Mouse (Mus musculus) embryonic facial prominence, embryonic 11.5 days (tissue): ENCODE measurements around the gene Skap1. TPM values are rescaled to one million over a fixed set of nuclear protein-coding genes. Genes with fewer than 3 reads are reported as not detected.
A peak's percentile ranks its signal among the peaks of the same experiment; 100 is the strongest.

Source experiments
- ATAC-seq: fragments of 200-750 bp; cut with Nextera tagmentation; replicated peaks from 2 replicates; pipeline ENCODE4 v1.8.0; 2017; ENCODE audit warnings: low read depth; ENCODE audit not compliant: insufficient number of reproducible peaks, low FRiP score, low TSS enrichment
- DNase-seq: peaks from one replicate; pipeline ENCODE4 v3.0.0-alpha.2; 2015; ENCODE audit warnings: low spot score
- H3K27ac ChIP-seq: fragments of 300-500 bp; sonication (generic); replicated peaks from 2 replicates; pipeline ENCODE4 v1.5.1; 2014; ENCODE audit warnings: mild to moderate bottlenecking, low read depth, low read length, control low read depth
- H3K27me3 ChIP-seq: fragments of 300-500 bp; sonication (generic); 2 replicates; pipeline ENCODE4 v1.6.1; 2014; ENCODE audit warnings: mild to moderate bottlenecking, low read length, moderate library complexity, mixed read lengths; ENCODE audit not compliant: control insufficient read depth, insufficient read depth
- H3K36me3 ChIP-seq: fragments of 300-500 bp; sonication (generic); replicated peaks from 2 replicates; pipeline ENCODE4 v1.6.1; 2014; ENCODE audit warnings: low read depth, mild to moderate bottlenecking, low read length, moderate library complexity, mixed read lengths; ENCODE audit not compliant: control insufficient read depth, insufficient read depth
- H3K4me1 ChIP-seq: fragments of 300-500 bp; sonication (generic); 2 replicates; pipeline ENCODE4 v1.6.1; 2014; ENCODE audit warnings: low read length, mixed read lengths; ENCODE audit not compliant: control insufficient read depth, insufficient read depth
- H3K4me2 ChIP-seq: fragments of 300-500 bp; sonication (generic); 2 replicates; pipeline ENCODE4 v1.6.1; 2014; ENCODE audit warnings: low read depth, mild to moderate bottlenecking, control low read depth, low read length, moderate library complexity
- H3K4me3 ChIP-seq: fragments of 300-500 bp; sonication (generic); 2 replicates; pipeline ENCODE4 v1.5.1; 2014; ENCODE audit warnings: low read depth, low read length, control low read depth
- H3K9ac ChIP-seq: fragments of 300-500 bp; sonication (generic); replicated peaks from 2 replicates; pipeline ENCODE4 v1.6.1; 2014; ENCODE audit warnings: mild to moderate bottlenecking, control low read depth, low read length
- H3K9me3 ChIP-seq: fragments of 300-500 bp; sonication (generic); replicated peaks from 2 replicates; pipeline ENCODE4 v1.6.1; 2016; ENCODE audit warnings: mild to moderate bottlenecking, low read length, inconsistent platforms, mixed read lengths; ENCODE audit not compliant: control insufficient read depth
- WGBS: fragments of 180-500 bp; shearing (Covaris S2); extraction: QIAGEN DNeasy Blood & Tissue Kit; methylation state at CpG from one replicate; pipeline ENCODE4 v1.1.7; 2014; 5-methylcytosine and 5-hydroxymethylcytosine counted together
- polyA plus RNA-seq: library from polyadenylated mRNA; unstranded; fragments of >200 nt; fragmentation: Nextera tagmentation; extraction: Ambion mirVana; gene quantifications from 2 replicates; pipeline ENCODE4 v1.2.1, GENCODE M21; 2014

The Skap1 gene
- polyA plus RNA-seq, 1 experiment from 2014 or later: 0.43 TPM

DNA sequence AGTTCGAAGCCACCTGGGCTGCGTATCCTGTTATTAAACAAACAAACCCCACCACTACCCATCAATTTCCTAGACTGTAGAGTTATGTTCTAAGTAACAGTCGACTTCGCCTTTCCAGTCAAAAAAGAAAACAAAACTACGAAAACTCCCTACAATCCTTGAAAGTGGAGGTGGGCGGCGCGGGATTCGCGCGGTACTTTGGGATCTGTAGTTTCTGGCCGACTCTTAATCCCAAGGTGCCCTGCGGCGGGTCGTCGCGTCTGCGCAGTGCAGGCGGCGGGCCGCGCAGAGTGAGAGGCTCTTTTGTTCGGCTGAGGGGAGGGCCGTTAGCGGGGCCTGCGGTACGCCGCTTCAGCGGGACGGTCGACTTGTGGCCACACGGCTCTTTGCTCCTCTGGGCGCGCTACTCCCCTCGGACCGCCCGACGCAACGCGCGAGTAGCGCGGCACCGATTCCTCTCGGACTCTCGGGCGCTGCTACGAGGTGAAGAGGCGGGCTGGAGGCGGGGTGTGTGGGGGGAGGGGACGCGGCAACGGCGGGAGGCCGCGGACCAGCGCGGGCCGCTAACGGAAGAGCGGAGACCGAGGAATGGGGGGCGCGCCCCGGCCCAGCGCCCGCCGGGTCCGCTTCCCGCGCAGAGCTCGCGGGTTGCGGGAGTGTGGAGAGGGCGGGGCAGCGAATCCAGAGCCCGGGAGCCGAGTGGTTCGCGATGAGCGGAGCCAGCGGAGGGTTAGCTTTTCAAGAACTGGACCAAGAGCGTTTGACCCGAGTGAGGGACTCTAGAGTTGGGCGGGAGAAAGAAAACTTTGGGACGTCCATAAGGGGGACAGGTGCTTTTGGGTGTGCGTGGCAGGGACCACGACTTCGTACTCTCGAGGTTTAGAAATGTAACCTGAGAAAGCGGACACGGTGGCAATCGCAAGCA, 324.7 kb downstream of the Skap1 start, which contains the start of gene Cbx1:
Gene Cbx1 (plus strand): TSS at position 257 of the 925 bp plus-strand sequence.
- no peaks in the 10 kb centered on the region for H3K9me3 ChIP-seq
- peak; percentile 96 for DNase-seq
- no peaks in the 10 kb centered on the region; the same call in 1 of the 2 replicates for H3K4me1 ChIP-seq
- H3K9ac ChIP-seq: peak within 1 kb of the TSS; percentile 98
- H3K36me3 ChIP-seq: peaks cover 2% of the 10 kb centered on the region; the same call in 1 of the 2 replicates
- no peaks in the 10 kb centered on the region for H3K27me3 ChIP-seq
- H3K4me2 ChIP-seq: peak within 1 kb of the TSS; percentile 68
- peak; percentile 96 for ATAC-seq
- peak within 1 kb of the TSS; percentile 95 for H3K4me3 ChIP-seq
- WGBS: 2% methylated on average over 93 of the region's 93 CpGs
- peak within 1 kb of the TSS; percentile 95 for H3K27ac ChIP-seq

DNA sequence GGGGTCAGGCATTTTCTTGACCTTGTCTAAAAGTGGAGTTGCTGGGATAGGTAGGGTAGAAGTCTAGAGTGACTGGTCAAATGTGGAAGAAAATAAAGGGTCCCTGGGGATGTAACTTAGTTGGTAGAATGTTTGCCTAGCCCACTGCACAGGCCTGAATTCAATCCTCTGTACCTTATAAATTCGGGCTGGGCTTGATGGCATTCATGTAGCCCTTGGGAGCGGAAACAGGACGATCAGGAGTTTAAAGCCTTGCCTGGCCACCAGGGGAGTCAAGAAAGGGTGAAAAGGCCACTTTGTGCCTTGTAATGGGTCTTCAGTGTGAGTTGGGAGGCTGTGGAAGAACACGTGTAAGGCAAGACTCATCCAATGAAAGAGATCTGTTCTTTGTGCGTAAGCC, 325.6 kb downstream of the Skap1 start:
- Histone ChIP-seq H3K36me3 (peaks cover 2% of the 10 kb centered on the region; the same call in 1 of the 2 replicates), H3K4me3 (peak overlapping the region; percentile 95), H3K4me2 (peak overlapping the region; percentile 68), H3K9ac (peak overlapping the region; percentile 98), H3K27ac (no peak overlapping the region; the same call in 1 of the 2 replicates), H3K27me3 (no peaks in the 10 kb centered on the region), H3K9me3 (no peaks in the 10 kb centered on the region), H3K4me1 (no peaks in the 10 kb centered on the region; the same call in 1 of the 2 replicates)
- DNase-seq: peak; percentile 43
- ATAC-seq: no peak
- 12% methylated on average over 5 of the region's 5 CpGs for WGBS

DNA sequence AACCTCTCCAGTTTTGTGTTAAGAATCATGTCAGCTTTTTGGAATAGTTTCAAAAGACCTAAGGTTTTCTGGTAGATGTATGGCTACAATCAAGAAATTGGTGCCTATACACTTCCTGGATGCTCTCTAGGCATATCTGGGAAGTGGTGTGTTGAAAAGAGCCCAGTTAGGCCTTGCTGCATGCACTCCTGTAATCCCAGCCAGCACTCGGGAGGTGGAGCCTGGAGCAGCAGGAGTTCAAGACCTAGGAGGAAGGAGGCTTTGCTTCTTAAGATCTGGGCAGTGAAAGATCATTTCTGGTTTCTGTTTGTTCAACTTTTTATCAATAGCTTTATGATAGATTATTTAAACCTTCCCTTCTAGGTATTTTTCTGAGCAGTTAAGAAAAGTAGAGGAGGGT, 326.3 kb downstream of the Skap1 start:
- H3K36me3 ChIP-seq: peaks cover 6% of the 10 kb centered on the region; the same call in 1 of the 2 replicates
- peak overlapping the region; percentile 68 for H3K4me2 ChIP-seq
- DNase-seq: no peak
- H3K4me3 ChIP-seq: peak overlapping the region; percentile 95
- no peak overlapping the region for H3K27ac ChIP-seq
- H3K9ac ChIP-seq: no peak overlapping the region
- no peaks in the 10 kb centered on the region for H3K27me3 ChIP-seq
- WGBS: 16% methylated on average over 1 of the region's 1 CpGs
- ATAC-seq: no peak
- no peaks in the 10 kb centered on the region; the same call in 1 of the 2 replicates for H3K4me1 ChIP-seq
- no peaks in the 10 kb centered on the region for H3K9me3 ChIP-seq

DNA sequence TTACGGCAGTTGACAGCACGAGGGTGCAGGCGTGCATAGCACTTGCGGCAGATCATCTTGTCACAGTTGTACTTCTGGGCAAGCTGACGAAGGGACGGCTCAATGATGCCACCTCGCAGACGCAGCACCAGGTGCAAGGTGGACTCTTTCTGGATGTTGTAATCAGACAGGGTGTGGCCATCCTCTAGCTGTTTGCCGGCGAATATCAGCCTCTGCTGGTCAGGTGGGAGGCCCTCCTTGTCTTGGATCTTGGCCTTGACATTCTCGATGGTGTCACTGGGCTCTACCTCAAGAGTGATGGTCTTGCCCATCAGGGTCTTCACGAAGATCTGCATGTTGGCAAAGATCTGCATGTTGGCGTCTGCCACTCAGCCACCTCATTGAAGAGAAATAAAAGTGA, 331.1 kb downstream of the Skap1 start:
- Histone ChIP-seq H3K27ac (no peak overlapping the region), H3K4me3 (no peak overlapping the region), H3K9ac (no peak overlapping the region), H3K9me3 (no peaks in the 10 kb centered on the region), H3K4me1 (no peaks in the 10 kb centered on the region; the same call in 1 of the 2 replicates), H3K27me3 (no peaks in the 10 kb centered on the region), H3K4me2 (no peak overlapping the region), H3K36me3 (peaks cover 6% of the 10 kb centered on the region; the same call in 1 of the 2 replicates)
- 97% methylated on average over 13 of the region's 13 CpGs for WGBS
- no peak for ATAC-seq
- no peak for DNase-seq

DNA sequence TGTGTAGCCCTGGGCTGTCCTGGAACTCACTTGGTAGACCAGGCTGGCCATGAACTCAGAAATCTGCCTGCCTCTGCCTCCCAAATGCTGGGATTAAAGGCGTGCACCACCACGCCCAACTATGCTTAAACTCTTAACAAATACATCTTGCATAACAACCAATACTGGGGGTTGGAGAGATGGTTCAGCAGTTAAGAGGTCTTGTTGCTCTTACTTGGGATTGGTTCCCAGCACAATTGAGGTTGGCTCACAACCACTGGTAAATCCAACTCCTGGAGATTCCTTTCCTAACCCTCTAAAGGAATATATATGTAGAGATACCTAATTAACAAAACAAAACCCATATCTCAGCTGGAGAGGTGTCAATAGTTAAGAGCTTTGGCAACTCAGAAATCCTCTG, 331.7 kb downstream of the Skap1 start:
- no peaks in the 10 kb centered on the region for H3K27me3 ChIP-seq
- no peak overlapping the region for H3K4me3 ChIP-seq
- H3K4me2 ChIP-seq: no peak overlapping the region
- no peak overlapping the region for H3K9ac ChIP-seq
- no peaks in the 10 kb centered on the region for H3K9me3 ChIP-seq
- no peak overlapping the region for H3K27ac ChIP-seq
- ATAC-seq (no peak), DNase-seq (no peak)
- H3K36me3 ChIP-seq: peaks cover 5% of the 10 kb centered on the region
- WGBS: 98% methylated on average over 2 of the region's 2 CpGs
- H3K4me1 ChIP-seq: no peaks in the 10 kb centered on the region; the same call in 1 of the 2 replicates

DNA sequence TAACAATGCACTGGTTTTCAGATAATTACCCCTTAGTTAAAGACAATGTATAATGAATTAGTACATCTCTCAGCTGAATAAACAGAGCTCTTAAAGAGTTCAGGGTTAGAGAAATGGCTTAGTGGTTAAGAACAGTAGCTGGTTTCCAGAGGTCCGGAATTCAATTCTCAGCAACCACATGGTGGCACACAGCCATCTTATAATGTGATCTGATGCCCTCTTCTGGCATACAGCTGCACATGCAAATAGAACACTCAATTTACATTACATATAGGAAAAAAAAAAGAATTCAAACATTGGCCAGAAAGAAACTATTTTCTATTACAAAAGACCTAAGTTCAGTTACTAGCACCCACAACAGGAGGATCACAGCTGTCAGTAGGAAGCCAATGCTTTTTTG, 332.2 kb downstream of the Skap1 start:
- ATAC-seq (no peak), DNase-seq (no peak)
- Histone ChIP-seq H3K36me3 (peaks cover 4% of the 10 kb centered on the region), H3K4me3 (no peak overlapping the region), H3K27me3 (no peaks in the 10 kb centered on the region), H3K4me1 (no peaks in the 10 kb centered on the region; the same call in 1 of the 2 replicates), H3K27ac (no peak overlapping the region), H3K9me3 (no peaks in the 10 kb centered on the region), H3K4me2 (no peak overlapping the region), H3K9ac (no peak overlapping the region)
- WGBS: 92% methylated on average over 1 of the region's 1 CpGs

DNA sequence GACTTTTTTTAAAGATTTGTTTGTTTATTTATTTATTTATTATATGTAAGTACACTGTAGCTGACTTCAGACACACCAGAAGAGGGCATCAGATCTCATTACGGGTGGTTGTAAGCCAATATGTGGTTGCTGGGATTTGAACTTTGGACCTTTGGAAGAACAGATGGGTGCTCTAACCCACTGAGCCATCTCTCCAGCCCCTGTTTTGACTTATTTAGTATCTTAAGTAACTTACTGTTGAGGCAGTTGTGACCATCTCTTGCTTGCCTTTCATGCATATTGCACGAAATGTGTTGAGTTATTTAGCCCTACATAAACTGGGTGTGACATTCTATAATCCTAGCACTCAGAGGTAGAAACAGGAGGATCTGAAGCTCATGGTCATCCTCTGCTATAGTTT, 335.1 kb downstream of the Skap1 start:
- no peak overlapping the region for H3K27ac ChIP-seq
- no peaks in the 10 kb centered on the region for H3K27me3 ChIP-seq
- ATAC-seq: no peak
- H3K4me2 ChIP-seq: no peak overlapping the region
- 90% methylated on average over 2 of the region's 2 CpGs for WGBS
- H3K4me3 ChIP-seq: no peak overlapping the region
- DNase-seq: no peak
- H3K9ac ChIP-seq: no peak overlapping the region
- no peaks in the 10 kb centered on the region for H3K4me1 ChIP-seq
- H3K36me3 ChIP-seq: peaks cover 4% of the 10 kb centered on the region
- no peaks in the 10 kb centered on the region for H3K9me3 ChIP-seq

DNA sequence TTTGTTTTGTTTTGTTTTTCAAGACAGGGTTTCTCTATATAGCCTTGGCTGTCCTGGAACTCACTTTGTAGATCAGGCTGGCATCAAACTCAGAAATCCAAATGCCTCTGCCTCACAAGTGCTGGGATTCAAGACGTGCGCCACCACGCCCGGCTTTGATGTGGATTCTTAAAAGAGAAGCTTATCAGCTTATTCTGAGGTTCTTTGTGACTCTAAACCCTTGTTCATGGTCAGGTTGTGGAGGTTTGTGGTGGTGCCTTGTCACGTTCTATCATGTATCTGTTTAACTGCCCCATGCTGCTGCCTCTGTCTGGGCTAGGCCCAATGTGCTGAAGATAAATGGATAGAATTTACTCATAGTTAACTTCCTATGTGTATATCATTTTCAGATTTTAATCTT, 341.2 kb downstream of the Skap1 start:
- Histone ChIP-seq H3K4me1 (no peaks in the 10 kb centered on the region), H3K4me3 (no peak overlapping the region), H3K4me2 (no peak overlapping the region), H3K27ac (no peak overlapping the region), H3K9me3 (no peaks in the 10 kb centered on the region), H3K9ac (no peak overlapping the region), H3K36me3 (no peaks in the 10 kb centered on the region; the same call in none of the 2 replicates), H3K27me3 (no peaks in the 10 kb centered on the region)
- no peak for DNase-seq
- ATAC-seq: no peak
- 96% methylated on average over 5 of the region's 5 CpGs for WGBS
